Mouse (Mus musculus): ENCODE results near the gene Arhgef38.

DNA sequence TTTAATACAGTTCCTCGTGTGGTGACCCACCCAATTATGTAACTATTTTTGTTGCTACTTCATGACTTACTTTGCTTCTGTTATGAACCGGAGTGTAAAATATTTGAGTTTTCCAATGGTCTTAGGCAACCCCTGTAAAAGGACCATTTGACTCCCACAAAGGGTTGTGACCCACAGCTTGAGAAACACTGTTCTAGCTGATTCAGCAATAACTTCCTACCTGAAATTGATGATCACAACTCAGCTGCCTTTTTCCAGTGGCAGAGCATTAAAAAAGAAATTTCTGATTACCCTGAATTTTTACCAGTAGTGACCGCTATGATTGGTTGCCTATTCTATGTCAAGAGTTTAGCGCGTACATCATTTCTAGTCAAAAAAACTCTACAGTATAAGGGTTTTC is 103.4 kb downstream of the Arhgef38 start:
- TF ChIP-seq POLR2A (IDR thresholded peaks at IDR 0.05; ENCODE audit: borderline replicate concordance, extremely low read depth, low read depth, low read length) (no peak), CTCF (IDR thresholded peaks at IDR 0.05; ENCODE audit: insufficient read depth, low read length) (no peak)
